Mouse (Mus musculus): ENCODE data around the gene Igsf9.

DNA sequence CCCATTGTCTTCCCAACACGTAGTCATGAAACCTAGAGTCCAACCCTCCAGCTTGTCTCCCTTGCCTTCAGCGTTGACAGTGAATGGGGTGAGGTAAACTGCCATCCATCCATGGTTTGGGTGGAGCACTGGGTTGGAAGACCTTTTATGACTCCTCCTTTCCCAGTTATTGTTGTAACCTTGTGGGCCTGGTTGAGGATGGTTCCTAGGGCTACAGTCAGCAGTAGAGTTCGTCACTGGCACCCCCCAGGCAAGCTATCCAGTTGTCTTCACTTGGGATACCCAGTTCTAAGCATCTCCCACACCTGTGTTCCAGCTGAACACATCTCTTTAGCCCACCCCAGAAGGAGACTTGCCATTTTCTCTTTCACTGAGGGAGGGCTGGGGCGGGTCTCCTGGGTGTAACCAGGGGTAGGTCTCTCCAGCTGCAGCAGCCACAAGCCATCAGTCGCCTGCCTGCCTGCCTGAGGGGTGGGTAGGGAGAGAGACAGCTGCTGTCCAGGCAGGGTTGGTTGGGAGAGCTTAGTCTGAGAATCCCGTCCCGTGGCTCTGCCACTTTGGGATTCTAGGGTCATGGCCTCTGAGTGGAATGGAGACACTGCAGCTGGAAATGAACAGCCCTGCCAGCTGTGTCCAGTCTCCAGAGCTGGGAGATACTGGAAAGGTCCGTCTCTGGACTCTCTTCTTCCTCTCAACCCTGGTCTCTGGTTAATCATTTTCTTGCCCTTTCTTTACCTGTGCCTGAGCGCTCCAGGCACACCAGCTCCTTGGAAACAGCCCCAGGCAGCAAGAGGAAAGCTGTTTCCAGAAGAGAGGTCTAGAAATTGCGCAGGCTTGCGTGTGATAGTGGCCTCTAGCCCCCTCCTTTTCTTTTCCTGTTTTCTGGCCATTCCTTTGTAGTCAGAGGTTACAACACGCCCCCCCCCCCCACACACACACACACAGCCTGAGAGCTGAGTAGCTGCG lies 20.8 kb downstream of the Igsf9 start:
- TF ChIP-seq CHD2 (IDR thresholded peaks at IDR 0.05; ENCODE audit: low read length) (no peak), POLR2A (IDR thresholded peaks at IDR 0.05; ENCODE audit: low read depth, low read length) (no peak), CTCF (conservative IDR thresholded peaks at IDR 0.05 in 1 of 2, IDR thresholded peaks at IDR 0.05 in 1 of 2; ENCODE audit: low read depth in 2 of 2, low read length in 2 of 2) (no peak; a peak in 1 of 4 replicates), USF1 (IDR thresholded peaks at IDR 0.05; ENCODE audit: low read depth, low read length) (no peak), EP300 (IDR thresholded peaks at IDR 0.05; ENCODE audit: low read length) (no peak), MAFK (IDR thresholded peaks at IDR 0.05; ENCODE audit: insufficient replicate concordance, low read length) (no peak), ZNF384 (IDR thresholded peaks at IDR 0.05; ENCODE audit: low read depth, low read length) (no peak), MEF2A (IDR thresholded peaks at IDR 0.05; ENCODE audit: borderline replicate concordance, low read depth, low read length) (no peak; the same call in 1 of the 2 replicates), ZMIZ1 (IDR thresholded peaks at IDR 0.05; ENCODE audit: low read depth, low read length) (no peak), GABPA (IDR thresholded peaks at IDR 0.05; ENCODE audit: insufficient replicate concordance, low read depth, low read length) (no peak), SIN3A (IDR thresholded peaks at IDR 0.05; ENCODE audit: low read length) (no peak)

Measured in CH12.LX (cell line).